Mouse (Mus musculus): Measurements from ENCODE around the gene Gata1. TPM values are rescaled to one million over a fixed set of nuclear protein-coding genes. Genes with fewer than 3 reads are reported as not detected.
A peak's percentile ranks its signal among the peaks of the same experiment; 100 is the strongest.
"Not testable (repeated sequence)": the region's sequence is repeated elsewhere in the genome, so short reads cannot be mapped to it uniquely, and the experiment has no call there.

Gene Gata1
- polyA plus RNA-seq, 1 experiment from 2014 or later, result 0.57 TPM

DNA sequence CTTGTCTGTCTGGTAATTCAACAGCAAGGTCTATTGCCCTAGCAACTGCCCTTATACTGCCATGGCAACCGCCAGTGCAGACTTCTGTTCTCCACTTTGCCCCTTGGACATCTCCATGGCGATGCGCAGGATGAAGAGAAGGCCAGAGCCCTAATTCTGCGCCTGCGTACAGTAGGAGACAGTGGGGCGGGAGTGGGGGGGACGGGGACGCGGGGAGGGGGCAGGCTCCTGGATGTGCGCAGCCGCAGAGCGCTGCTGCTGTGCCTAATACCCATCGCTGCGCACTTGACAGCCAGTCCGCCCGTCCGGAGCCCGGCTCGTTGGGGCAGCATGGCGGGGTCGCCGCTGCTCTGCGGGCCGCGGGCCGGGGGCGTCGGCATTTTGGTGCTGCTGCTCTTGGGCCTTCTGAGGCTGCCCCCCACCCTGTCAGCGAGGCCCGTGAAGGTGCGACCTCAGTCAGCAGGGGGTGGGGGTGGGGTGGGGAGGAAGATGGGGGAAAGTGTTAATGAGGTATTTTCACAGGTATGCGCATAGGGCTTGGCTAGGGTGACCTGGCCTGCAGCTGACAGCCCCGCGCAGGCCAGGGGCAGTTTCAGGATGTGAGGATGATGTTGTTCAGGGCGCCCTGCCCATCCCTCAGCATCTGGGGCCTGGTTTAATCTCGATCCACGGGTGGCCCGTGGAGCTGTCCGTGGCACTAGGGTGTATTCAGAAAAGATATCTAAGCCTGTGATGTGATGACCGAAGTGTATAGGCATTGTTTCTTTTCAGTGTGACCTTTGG lies 58.1 kb downstream of the Gata1 start, which contains the start of gene Pcsk1n:
TSS of gene Pcsk1n (plus strand) at position 222 of the 783 bp plus-strand sequence.
- Histone ChIP-seq H3K4me1 (replicated peaks) (peaks cover 7% of the 10 kb centered on the region; the same call in 1 of the 2 replicates), H3K36me3 (no peaks in the 10 kb centered on the region), H3K4me3 (0 out of 2 replicates have a peak within 1 kb of the TSS, but pooled peaks have one; percentile 13), H3K27me3 (peaks cover 65% of the 10 kb centered on the region), H3K4me2 (peak within 1 kb of the TSS; percentile 41), H3K9ac (no peak within 1 kb of the TSS), H3K9me3 (replicated peaks) (no peaks in the 10 kb centered on the region), H3K27ac (no peak within 1 kb of the TSS)
- no peak; the same call in 1 of the 2 replicates for ATAC-seq (replicated peaks; ENCODE audit: insufficient number of reproducible peaks, insufficient read depth, low FRiP score, low read depth)
- whole genome bisulfite sequencing, result 16% methylated on average over 40 of the region's 40 CpGs

DNA sequence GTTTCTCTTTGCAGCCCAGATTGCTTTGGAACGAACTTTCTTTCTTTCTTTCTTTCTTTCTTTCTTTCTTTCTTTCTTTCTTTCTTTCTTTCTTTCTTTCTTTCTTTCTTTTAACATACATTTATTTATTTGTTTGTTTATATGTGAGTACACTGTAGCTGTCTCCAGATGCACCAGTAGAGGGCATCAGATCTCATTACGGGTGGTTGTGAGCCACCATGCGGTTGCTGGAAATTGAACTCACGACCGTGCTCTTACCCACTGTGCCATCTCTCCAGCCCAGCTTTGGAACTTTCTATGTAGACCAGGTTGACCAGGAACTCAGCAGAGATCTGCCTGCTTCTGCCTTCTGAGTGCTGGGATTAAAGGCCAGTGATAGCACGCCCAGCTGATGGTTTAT lies 59.9 kb downstream of the Gata1 start:
- H3K36me3 ChIP-seq; ATAC-seq (replicated peaks; ENCODE audit: insufficient number of reproducible peaks, insufficient read depth, low FRiP score, low read depth): not testable (repeated sequence)
- WGBS, result 56% methylated on average over 6 of the region's 6 CpGs

DNA sequence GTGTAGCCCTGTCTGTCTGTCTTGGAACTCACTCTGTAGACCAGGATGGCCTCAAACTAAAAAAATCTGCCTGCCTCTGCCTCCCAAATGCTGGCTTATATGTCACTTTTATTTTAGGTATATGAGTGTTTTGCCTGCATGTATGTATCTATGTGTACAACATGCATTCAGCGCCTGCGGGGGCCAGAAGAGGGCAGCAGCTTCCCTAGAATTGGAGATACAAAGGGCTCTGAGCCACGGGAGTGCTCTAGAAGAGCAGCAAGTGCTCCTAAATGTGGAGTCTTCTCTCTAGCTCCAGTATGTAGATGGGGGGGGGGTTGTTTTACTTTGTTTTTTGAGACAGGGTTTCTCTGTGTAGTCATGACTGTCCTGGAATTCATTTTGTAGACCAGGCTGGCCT lies 62.2 kb downstream of the Gata1 start:
- not testable (repeated sequence) for H3K27ac ChIP-seq; ATAC-seq (replicated peaks; ENCODE audit: insufficient number of reproducible peaks, insufficient read depth, low FRiP score, low read depth); H3K9me3 ChIP-seq (replicated peaks); H3K4me1 ChIP-seq (replicated peaks); H3K9ac ChIP-seq; H3K4me3 ChIP-seq; H3K4me2 ChIP-seq; H3K36me3 ChIP-seq
- peaks cover 24% of the 10 kb centered on the region for H3K27me3 ChIP-seq
- 21% methylated on average over 3 of the region's 3 CpGs for WGBS

More for the DNA sequence above, 59.9 kb downstream of the Gata1 start:
- not testable (repeated sequence) for H3K9me3 ChIP-seq (replicated peaks); H3K27ac ChIP-seq; H3K4me1 ChIP-seq (replicated peaks); H3K4me2 ChIP-seq; H3K4me3 ChIP-seq; H3K9ac ChIP-seq
- peaks cover 47% of the 10 kb centered on the region for H3K27me3 ChIP-seq

DNA sequence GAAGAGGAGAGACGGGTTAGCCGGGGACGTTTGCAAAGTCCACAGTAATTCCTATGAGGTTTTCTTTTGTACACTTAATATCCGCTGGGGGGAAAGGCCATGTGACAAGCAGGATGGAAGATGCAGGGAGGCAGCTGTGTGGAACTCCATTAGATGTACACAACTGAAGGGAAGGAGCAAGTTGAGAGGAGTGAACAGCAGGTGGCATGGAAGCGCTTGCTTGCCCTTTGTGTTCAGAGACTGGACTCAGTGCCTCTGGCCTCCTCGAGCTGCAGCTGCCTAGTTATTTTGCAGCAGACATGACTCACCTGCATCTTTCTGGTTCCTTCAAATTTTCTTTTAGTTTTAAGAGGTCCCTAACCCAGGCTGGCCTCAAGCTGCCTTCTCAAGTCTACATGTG lies 67.4 kb downstream of the Gata1 start:
- H3K4me2 ChIP-seq, result no peak overlapping the region
- H3K9ac ChIP-seq, result no peak overlapping the region
- no peaks in the 10 kb centered on the region for H3K9me3 ChIP-seq (replicated peaks)
- no peaks in the 10 kb centered on the region for H3K4me1 ChIP-seq (replicated peaks)
- H3K27me3 ChIP-seq, result no peaks in the 10 kb centered on the region
- ATAC-seq (replicated peaks; ENCODE audit: insufficient number of reproducible peaks, insufficient read depth, low FRiP score, low read depth), result no peak
- WGBS, result 50% methylated on average over 6 of the region's 6 CpGs
- H3K4me3 ChIP-seq, result no peak overlapping the region
- no peak overlapping the region for H3K27ac ChIP-seq
- peaks cover 5% of the 10 kb centered on the region; the same call in 1 of the 2 replicates for H3K36me3 ChIP-seq

Other genes starting within 250 kb of the Gata1 start
- gene Praf2, start 249.6 kb downstream of the Gata1 start, polyA plus RNA-seq (2015; fragmentation: Nextera tagmentation; extraction: Ambion mirVana), result 30.5 and 39.4 TPM in 2 replicates
- 4.1 and 8.7 TPM in 2 replicates for gene Ccdc120, start 227.2 kb downstream of the Gata1 start, polyA plus RNA-seq (2015; fragmentation: Nextera tagmentation; extraction: Ambion mirVana)
- 16.6 and 21.7 TPM in 2 replicates for gene Tfe3, start 215.5 kb downstream of the Gata1 start, polyA plus RNA-seq (2015; fragmentation: Nextera tagmentation; extraction: Ambion mirVana)
- 25.9 and 31.1 TPM in 2 replicates for gene Gripap1, start 188.3 kb downstream of the Gata1 start, polyA plus RNA-seq (2015; fragmentation: Nextera tagmentation; extraction: Ambion mirVana)
- gene Kcnd1, start 155.8 kb downstream of the Gata1 start, polyA plus RNA-seq (2015; fragmentation: Nextera tagmentation; extraction: Ambion mirVana), result 0.69 and 1.0 TPM in 2 replicates
- 24.7 and 31.7 TPM in 2 replicates for gene Otud5, start 136.7 kb downstream of the Gata1 start, polyA plus RNA-seq (2015; fragmentation: Nextera tagmentation; extraction: Ambion mirVana)
- 4.5 and 6.3 TPM in 2 replicates for gene Pim2, start 99.8 kb downstream of the Gata1 start, polyA plus RNA-seq (2015; fragmentation: Nextera tagmentation; extraction: Ambion mirVana)
- gene Slc35a2, start 94.0 kb downstream of the Gata1 start, polyA plus RNA-seq (2015; fragmentation: Nextera tagmentation; extraction: Ambion mirVana), result 22.3 and 32.0 TPM in 2 replicates
- 72.8 and 77.9 TPM in 2 replicates for gene Pqbp1, start 78.8 kb downstream of the Gata1 start, polyA plus RNA-seq (2015; fragmentation: Nextera tagmentation; extraction: Ambion mirVana)
- 102 and 124 TPM in 2 replicates for gene Timm17b, start 78.7 kb downstream of the Gata1 start, polyA plus RNA-seq (2015; fragmentation: Nextera tagmentation; extraction: Ambion mirVana)
- not detected in 2 replicates for gene Gm10491, start 70.2 kb downstream of the Gata1 start, polyA plus RNA-seq (2015; fragmentation: Nextera tagmentation; extraction: Ambion mirVana)
- gene Gm10490, start 68.5 kb downstream of the Gata1 start, polyA plus RNA-seq (2015; fragmentation: Nextera tagmentation; extraction: Ambion mirVana), result not detected in 2 replicates
- gene Pcsk1n, start 58.2 kb downstream of the Gata1 start, polyA plus RNA-seq (2015; fragmentation: Nextera tagmentation; extraction: Ambion mirVana), result 0.39 and 3.3 TPM in 2 replicates
- gene Eras, start 49.5 kb downstream of the Gata1 start, polyA plus RNA-seq (2015; fragmentation: Nextera tagmentation; extraction: Ambion mirVana), result not detected in 2 replicates
- 21.4 and 28.6 TPM in 2 replicates for gene Hdac6, start 30.2 kb downstream of the Gata1 start, polyA plus RNA-seq (2015; fragmentation: Nextera tagmentation; extraction: Ambion mirVana)
- 0.19 and 0.66 TPM in 2 replicates for gene Glod5, start 40.4 kb upstream of the Gata1 start, polyA plus RNA-seq (2015; fragmentation: Nextera tagmentation; extraction: Ambion mirVana)
- gene Suv39h1, start 96.7 kb upstream of the Gata1 start, polyA plus RNA-seq (2015; fragmentation: Nextera tagmentation; extraction: Ambion mirVana), result 25.0 and 32.1 TPM in 2 replicates
- 0.39 and 1.1 TPM in 2 replicates for gene Was, start 112.4 kb upstream of the Gata1 start, polyA plus RNA-seq (2015; fragmentation: Nextera tagmentation; extraction: Ambion mirVana)
- gene Wdr13, start 154.8 kb upstream of the Gata1 start, polyA plus RNA-seq (2015; fragmentation: Nextera tagmentation; extraction: Ambion mirVana), result 22.3 and 25.2 TPM in 2 replicates
- 288 and 296 TPM in 2 replicates for gene Rbm3, start 167.8 kb upstream of the Gata1 start, polyA plus RNA-seq (2015; fragmentation: Nextera tagmentation; extraction: Ambion mirVana)
- 10.1 and 12.2 TPM in 2 replicates for gene Tbc1d25, start 198.1 kb upstream of the Gata1 start, polyA plus RNA-seq (2015; fragmentation: Nextera tagmentation; extraction: Ambion mirVana)
- gene Ebp, start 215.4 kb upstream of the Gata1 start, polyA plus RNA-seq (2015; fragmentation: Nextera tagmentation; extraction: Ambion mirVana), result 27.9 and 30.8 TPM in 2 replicates
- gene Porcn, start 228.5 kb upstream of the Gata1 start, polyA plus RNA-seq (2015; fragmentation: Nextera tagmentation; extraction: Ambion mirVana), result 2.6 and 4.7 TPM in 2 replicates